Mouse (Mus musculus): ENCODE results near the gene Tead3.

Gene Tead3

DNA sequence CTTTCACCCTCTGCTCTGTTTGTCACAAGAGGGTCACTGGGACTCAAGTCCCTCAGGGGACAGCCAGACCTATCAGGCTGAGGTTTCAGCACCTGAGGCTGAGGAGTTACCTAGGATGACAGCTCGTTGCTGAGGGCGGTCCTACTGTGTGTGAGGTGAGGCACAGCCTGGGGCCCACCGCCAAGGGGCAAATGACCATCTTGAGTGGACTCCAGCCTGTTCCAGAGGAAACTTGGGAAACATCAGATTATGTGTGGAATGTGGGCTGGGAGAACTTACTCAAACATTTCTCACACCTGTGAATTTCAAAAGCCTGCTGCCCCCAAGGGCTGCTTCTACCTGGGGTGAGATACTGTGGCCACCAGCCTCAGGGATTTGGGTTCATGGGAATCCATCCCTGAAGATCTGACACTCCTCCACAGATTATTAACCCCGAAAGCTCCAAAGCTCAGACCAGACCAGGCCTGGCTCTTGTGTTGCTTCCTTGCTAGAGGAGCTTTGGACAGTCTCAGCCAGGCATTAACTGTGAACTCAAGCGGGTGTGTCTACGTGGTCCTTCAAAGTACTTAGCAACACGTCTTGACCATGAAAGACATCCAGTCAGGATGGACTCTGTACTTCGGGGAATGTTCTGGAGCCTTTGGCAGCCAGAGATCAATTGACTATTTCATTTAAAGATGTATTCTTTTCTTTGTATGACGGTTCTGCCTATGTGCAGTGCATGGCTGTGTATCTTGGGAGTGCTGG lies 10.1 kb upstream of the Tead3 start:
- WGBS, result 89% methylated on average over 9 of the region's 9 CpGs

DNA sequence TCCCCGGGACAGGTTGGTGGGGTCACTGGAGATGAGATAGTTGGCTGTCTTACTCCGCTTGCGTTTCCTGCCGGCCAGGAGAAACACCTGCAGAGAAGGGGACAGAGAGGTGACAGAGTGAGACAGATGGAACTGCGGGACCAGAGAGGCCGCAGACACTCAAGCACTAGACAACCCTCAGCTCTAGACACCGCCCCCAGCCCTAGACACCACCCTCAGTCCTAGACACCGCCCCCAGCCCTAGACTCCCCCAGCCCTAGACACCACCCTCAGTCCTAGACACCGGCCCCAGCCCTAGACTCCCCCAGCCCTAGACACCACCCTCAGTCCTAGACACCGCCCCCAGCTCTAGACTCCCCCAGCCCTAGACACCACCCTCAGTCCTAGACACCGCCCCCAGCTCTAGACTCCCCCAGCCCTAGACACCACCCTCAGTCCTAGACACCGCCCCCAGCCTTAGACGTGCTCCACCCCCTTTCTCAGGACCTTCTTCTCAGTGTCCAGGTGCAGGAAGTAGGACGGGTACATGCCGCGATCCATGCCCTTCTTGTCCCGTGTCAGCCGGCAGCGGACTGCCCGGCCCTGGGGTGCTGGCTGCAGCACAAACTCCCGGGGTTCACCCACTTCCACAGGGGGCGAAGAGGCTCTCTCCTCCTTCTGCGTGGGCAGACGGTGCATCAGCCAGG lies 8.1 kb upstream of the Tead3 start:
- 34% methylated on average over 24 of the region's 24 CpGs for WGBS

DNA sequence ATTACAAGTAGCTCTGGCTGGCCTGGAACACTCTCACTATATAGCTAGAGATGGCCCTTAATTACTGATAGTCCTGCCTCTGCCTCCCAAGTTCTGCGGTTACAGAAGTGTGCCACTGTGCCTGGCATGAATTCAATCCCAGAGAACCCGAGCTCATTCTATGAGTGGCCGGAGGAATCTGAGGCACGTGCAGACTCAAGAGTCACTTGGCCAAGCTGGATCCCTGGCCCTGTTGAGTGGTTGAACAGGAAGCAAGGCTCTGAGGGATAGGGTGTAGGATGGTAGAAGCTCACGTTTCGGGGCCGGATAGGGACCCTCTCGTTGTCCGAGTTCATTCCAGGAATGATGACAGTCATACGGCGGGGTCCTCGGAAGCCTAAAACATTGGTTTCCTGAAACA lies 5.3 kb upstream of the Tead3 start:
- WGBS, result 89% methylated on average over 12 of the region's 12 CpGs

DNA sequence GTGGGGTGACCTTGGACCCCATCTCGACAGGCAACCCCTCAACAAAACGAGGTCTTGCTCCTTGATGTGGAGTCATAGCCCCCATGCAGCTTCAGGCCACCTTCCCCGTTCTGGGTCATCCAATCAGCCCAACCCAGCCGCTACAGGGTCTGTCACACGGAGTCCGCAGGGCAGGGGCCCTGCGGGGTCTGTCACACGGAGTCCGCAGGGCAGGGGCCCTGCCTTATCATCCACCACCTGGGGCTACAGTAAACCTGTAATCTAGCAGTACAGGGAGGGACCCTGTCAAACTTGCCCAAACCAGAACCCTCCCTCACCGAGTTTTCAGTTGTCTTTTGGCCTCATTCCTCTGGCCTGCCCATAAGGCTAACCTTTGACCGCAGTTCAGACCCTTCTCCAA lies 1.4 kb upstream of the Tead3 start:
- WGBS, result 59% methylated on average over 11 of the region's 11 CpGs

DNA sequence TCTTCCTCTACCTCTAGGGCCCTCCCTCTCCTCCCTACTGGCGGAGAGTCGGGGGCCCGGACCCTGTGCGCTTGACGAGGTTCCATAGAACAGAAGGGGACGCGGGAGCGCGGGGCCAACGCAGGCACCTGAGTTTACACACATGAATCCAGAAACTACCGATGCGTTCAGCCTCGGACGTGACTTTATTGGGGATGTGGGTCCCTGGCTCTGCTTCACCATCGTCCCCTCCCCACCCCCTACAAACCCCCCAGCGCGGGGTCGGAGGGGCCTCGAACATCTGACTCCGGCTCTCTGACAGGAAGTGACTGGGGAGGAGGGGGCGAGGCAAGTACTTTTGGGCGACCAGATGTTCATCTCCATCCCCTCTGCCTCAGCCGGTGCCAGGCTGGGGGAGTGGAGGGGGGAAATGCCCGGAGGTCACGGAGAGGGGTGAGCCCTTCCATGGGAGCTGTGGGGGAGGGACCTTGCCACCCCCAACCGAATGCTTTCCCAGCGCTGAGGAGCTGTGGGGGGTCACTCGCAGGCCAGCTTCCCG lies 805 bp upstream of the Tead3 start:
- 8% methylated on average over 29 of the region's 29 CpGs for WGBS

DNA sequence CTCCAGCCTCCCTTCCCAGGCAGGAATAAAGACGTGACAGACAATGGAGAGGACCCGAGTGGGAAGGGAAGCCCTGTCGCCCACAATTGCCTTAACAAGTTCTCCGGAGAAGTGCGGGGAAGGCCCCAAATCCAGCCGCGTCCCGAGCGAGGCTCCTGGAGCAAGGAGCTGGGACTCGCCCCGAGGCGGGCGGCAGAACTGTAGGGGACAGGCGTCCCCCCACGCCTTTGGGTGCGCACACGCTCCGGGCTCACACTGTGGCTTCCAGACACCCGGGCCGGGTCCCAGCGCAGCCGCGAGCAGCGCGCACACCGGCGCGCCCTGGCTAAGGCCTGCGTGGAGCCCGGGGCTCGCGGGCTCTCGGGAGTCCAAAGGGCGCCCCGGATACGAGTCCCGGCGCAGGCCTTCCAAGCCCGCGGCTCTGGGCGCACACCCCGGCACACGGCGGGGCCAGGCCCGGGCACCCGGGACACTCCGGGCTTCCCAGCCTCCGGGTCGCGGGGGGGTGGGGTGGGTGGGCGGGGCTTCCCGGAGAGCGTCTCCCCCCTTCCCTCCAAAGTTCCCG lies 634 bp downstream of the Tead3 start:
- 2% methylated on average over 43 of the region's 54 CpGs for WGBS

DNA sequence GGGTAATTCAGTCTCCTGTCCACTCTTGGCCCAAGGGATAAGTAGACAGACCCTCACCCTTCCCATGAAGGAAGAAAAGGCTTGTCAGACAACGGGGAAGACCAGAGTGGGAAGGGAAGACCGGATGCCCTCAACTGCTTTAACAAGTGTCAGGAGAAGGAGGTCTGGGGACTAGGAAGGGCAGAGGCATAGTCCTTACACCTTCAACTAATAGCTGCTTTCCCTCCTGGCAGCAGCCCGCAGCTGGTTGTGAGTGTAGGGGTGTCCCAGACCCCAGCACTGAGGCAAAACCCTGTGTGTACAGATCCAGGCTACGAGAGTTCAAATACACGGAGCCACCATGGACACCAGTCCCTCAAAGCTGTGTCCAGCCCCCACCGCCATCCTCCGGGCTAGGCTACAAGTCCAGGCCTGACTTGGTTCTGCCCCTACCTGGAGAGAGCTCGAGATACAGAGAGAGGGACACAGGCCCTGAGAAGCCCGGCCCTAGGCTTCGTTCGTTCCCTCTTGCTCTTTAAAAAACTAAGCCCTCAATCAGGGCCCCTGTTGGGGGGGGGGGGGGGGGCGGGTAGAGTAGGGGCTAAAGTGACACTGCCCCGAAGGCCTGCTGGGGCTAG lies 1.2 kb downstream of the Tead3 start:
- WGBS, result 54% methylated on average over 13 of the region's 13 CpGs

DNA sequence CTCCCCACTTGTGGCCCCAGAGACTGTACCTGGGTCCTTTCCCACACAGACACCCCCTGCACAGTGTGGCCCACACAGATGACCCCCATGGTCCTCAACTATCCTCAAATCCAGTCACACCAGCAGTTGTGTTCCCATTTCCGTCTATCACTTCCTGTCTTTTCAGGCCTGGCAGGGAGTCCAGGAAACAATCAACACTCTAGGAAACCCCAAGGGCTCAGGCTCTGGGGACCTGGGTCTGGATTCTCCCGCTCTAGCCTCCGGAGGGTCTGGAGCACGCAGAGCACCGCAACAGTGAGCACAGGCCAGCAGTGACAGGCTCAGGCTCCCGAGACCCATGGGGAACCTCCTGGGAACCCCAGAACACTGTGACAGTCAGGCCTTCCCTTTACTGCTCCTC lies 2.4 kb downstream of the Tead3 start:
- 81% methylated on average over 6 of the region's 6 CpGs for WGBS

DNA sequence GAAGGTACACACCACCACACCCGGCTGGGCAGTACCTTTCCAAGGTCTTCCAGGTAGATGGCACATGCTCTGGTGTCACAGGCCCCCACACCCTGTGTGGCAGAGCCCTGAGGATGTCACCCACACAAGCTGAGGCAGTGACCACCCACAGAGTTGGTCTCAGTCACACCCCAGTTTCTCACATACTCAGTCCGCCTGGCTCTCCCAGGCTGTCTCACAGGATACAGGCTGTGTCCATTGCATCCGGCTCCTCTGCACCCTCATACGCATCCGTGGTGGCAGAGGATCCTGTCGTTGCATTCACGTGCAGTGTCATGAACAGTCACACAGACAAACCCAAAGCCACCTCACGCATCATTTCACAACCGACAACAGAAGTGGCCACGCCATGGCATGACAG lies 3.3 kb downstream of the Tead3 start:
- WGBS, result 82% methylated on average over 10 of the region's 10 CpGs

DNA sequence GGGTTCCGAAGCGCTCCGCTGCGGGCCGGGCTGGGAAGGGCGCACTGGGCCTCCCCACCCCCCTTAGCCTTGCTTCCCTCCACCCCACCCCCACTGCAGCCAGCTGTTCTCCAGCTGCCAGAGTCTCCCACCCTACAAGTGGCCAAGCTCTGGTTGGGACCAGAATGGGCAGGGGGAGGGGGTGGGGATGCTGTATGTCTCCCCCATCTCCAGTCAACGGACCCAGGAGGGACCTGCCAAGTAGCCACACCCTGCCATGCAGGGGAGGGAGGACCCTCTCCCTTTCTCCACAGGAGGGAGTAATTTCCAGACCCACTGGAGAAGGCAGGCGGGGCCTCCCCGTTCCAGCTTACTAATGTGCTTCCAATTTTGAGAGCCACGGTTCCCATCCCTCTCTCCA lies 4.7 kb downstream of the Tead3 start:
- 48% methylated on average over 10 of the region's 10 CpGs for whole genome bisulfite sequencing

DNA sequence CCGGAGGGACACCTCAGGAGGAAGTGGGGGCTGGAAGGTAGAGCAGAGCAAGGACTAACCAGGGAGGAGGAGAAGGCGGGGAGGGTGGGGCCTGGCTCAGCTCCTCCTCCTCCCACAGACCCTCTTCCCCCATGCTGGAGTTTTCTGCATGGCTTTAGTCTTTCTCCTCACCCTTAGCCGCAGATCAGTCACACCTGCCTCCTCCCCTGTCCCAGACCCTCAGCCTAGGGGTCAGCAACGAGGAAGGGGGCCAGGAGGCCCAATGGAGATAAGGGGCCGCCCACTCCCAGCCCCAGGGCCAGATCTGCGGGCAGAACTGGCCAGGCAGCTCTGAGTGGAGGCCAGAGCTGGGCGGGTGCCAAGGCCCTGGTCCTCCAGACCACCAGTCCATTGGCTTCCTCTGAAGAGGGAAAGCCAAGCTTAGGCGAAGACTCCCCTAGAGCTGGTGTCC lies 5.3 kb downstream of the Tead3 start:
- 40% methylated on average over 8 of the region's 8 CpGs for WGBS

DNA sequence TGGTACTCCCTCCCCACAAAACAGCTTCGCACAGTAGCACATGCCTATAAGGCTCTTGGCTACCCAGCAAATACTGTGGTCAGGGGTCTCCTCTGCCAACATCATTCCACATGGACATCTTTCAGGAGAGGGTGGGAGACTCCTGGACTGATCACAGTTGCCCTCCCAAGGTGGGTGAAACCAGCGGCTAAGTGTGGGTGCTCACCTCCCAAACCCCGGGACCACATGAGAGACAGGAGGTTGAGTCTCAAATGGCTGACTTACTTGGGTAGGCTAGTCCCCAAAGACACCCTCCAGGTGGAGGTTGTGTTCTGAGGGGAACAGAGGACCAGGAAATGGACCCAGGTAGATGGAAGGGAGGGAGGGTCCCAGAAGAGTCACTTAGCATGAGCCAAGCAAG lies 5.9 kb downstream of the Tead3 start:
- WGBS, result 86% methylated on average over 3 of the region's 3 CpGs

DNA sequence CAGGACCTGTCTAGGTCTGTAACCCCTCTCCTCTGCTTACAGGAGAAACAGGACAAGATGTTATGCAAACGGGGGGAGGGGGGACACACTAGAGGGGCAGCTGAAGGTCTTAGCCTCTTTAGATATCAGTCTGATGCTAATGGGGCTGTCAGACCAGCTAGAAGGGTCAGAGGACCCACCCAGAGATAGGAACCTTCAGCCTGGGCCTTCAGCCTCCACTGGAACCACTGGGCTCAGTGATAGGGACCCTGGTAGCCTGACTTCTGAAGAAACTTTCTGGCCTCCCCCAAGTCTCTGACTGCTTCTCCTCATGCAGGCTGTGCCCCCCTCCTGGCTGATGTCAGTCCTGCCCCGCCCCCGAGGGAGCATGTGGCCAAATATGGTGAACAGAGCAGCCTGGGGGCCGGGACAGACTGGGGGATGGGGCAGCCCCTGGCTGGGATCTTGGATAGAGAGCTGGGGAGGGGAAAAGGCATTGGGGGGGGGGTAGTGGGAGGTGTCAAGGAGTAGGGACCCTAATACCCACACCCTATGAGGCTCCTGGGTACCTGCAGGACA lies 6.5 kb downstream of the Tead3 start:
- WGBS, result 50% methylated on average over 4 of the region's 4 CpGs

DNA sequence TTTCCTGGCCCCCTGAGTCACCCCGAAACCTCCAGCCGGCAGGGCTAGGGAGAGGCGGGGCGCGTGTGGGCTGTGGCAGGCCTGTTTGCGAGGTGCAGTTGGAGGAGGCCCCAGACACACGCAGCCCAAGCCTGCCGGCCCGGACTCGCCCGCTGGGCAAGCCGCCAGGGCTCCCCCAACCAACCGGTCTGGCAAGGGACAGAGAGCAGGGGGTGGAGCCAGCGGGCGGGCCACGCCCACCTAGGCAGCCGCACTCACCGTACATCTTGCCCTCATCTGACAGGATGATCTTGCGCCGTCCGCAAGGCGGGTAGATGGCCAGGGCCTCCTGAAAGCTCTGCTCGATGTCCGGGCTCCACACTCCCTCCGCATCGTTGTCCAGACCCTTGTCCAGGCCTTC lies 9.5 kb downstream of the Tead3 start:
- WGBS, result 20% methylated on average over 26 of the region's 26 CpGs

DNA sequence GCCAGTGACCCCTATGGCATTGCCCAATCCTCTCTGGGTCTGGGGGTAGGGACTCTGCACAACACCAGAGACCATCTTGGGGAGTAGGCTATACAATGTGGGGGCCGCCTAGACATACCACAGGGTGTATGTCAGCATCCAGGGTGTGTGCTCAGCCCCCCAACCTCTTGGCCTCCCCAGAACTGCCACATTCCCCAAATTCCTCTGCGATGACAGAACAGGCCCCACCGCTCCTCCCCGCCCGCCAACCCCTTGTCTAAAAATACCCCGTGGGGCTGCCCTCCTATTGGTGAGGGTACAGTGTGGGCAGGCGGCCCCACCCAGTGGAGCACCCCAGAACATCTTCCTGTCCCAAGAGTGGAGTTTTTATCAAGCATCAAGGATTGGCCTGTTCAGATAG lies 10.0 kb downstream of the Tead3 start:
- 77% methylated on average over 7 of the region's 7 CpGs for WGBS

DNA sequence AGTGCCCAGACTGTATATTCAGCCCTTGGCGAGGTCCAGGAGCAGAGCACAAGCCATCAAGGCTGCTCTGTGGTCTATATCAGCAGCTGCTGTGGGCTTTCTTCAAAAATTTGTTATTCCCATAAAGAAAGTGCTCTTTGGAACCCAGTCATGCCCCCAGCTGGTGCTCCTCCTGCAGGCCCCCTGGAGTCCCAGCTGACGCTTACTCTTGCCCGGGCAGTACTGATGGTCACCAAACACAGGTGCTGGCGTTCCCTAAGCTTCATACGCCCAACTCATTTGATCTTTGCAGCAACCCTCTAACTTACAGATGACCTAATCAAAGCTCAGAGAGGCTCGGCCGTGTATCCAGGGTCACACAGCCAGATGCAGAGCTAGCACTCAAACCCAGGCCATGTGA lies 13.1 kb downstream of the Tead3 start:
- WGBS, result 91% methylated on average over 7 of the region's 7 CpGs

DNA sequence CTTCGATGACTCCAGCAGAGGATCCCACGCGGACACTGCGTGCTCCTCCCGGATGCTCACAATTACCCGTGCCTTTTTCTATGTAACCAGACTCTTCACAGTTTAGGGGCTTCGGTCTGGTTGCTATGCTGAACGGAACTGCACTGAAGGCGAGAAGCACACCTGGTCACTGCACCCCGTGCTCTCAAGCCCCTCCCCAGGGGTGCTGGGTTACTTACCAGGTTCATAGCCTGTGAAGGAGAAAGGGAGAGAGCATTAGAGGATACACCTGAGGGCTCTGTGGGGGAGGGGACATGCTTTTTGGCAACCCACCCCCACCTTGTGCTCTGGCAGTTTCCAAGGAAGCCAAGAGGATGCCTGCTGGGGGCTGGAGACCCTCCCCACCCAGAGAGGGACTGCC lies 15.3 kb downstream of the Tead3 start:
- WGBS, result 82% methylated on average over 10 of the region's 10 CpGs

DNA sequence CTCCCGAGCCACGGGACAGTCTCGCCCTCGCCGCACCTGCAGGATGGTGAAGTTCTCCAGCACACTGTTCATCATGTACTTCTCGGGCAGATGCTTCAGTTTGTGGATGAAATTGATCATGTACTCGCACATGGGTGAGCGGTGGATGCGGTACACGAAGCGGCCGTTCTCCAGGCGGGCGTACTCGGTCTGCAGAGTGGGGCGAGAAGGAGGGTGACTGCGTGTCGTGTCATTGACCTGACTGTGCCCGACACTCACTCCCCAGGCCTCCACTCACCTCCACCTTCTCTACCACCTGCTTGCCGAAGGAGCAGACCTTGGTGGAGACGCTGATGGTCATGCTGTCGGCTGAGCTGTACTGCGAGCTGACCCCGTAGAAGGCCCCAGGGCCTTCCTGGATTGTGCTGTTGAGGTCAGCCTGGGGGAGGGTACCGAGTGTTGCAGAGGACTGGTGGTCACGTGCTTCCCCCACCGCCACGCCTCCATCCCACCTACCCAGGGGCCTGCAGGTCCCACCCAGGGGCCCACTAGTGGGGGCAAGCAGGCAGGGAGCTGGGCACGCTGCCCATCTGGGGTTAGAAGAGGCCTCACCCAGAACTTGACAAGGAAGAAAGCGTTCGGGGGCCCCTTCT lies 17.6 kb downstream of the Tead3 start:
- WGBS, result 76% methylated on average over 31 of the region's 31 CpGs

DNA sequence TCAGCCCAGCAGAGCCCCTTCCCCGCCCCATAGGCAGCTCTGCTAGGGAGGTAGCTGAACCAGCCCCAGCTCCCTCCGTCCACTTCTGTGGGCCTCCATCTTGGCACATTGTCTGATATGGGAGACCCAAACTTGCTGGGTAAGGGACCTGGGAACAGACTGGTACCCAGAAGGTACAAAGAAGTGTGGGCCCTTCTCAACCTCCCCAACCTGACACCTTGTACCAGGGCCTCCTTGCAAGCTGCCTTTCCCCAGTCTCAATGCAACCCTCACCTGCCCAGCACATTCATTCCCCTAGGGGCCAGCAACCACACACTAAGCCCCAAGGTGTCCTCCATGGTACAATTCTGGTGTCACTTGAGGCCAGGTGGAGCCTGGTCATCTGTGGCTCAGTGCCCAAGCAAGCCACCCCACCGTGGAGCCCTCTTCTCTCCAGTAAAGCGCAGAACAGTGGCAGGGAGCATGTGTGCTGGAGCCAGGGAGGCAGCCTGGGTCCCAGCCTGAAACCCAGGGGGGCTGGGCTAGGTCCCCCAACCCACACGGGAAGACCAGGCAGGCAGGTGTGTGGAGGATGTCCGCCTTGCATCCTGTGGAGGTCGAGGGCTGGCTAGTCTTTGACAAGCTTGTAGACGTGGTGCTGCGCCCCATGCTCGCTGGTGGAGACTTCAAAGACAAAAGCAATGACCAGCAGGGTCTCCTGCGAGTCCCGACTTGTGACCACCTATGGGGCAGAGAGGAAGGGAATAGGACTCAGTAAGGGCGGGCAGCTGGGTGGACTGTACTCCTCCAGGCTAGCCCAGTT lies 18.3 kb downstream of the Tead3 start:
- WGBS, result 62% methylated on average over 13 of the region's 13 CpGs

DNA sequence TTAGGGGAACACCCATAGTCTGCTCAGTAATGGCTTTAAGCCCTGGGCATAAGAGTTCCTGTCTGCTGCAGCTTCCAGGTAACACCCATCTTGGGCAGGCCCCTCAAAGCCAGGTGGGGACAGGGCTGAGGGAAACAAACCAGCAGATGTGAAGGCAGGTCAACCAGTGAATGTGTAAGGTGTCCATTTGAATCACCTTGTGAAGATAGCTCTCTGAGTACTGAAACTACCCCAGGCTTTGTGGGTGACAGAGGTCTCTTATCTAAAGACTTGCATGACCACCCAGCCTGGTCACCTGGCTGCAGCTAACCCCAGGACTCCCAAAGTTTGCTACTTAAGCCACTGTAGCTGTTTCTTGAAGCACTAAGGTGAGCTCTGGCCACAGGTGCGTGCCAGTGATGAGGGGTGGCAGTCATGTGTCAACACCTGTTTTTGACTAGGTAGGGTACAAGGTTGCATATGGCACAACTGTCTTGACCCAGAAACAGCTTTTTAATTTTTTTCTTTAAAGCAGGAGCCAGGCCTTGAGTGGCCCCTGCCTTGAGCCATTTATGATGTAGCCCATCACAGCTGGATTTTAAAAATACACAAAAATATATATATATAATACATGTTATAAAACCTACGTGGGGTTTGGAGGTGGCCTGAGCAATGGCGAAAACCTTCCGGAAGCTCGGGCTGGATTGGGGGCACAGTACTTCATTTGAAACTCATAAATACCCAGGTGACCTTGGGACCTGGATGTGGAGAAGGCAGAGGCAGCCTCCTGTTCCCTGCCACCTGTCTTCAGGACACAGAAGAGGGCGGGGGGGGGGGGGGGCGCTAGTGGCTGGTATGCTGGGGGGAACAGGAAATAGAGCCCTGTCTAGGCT lies 19.1 kb downstream of the Tead3 start:
- WGBS, result 54% methylated on average over 7 of the region's 7 CpGs
